Comparison of ENCODE assay signal across 8 mouse cellular contexts in genomic region chr19:32755104-32755791, GRCm38 (mm10). TPM values are rescaled to one million over a fixed set of nuclear protein-coding genes. Genes with fewer than 3 reads are reported as not detected.
DNase-seq lines count a peak whose midpoint lies in the region; ATAC-seq and TF ChIP-seq lines count a peak whose summit lies in the region.

No protein-coding gene starts in this region.

- H3K9ac ChIP-seq in lung, postnatal 0 days (replicated peaks; ENCODE audit: low read depth) = peak overlapping the region; percentile 68; the same call in 1 of the 2 replicates
- H3K9ac ChIP-seq in hindbrain, embryonic 15.5 days = peak overlapping the region; percentile 78
- peak overlapping the region; percentile 95 for H3K9ac ChIP-seq in midbrain, embryonic 16.5 days (ENCODE audit: low read depth, low read length)

- no peaks in the 10 kb centered on the region for H3K36me3 ChIP-seq in lung, postnatal 0 days (ENCODE audit: insufficient read depth, low read length)
- H3K36me3 ChIP-seq in hindbrain, embryonic 15.5 days = no peaks in the 10 kb centered on the region
- no peaks in the 10 kb centered on the region for H3K36me3 ChIP-seq in midbrain, embryonic 16.5 days (ENCODE audit: control insufficient read depth, insufficient read depth, low read length)

- no peak for TF ChIP-seq POLR2A in cortical plate, adult 2 months (IDR thresholded peaks at IDR 0.05; ENCODE audit: extremely low read depth, insufficient read depth, low read length)

- no peak for DNase-seq in lung, postnatal 0 days (ENCODE audit: low spot score)
- DNase-seq in lung, postnatal 25 days (ENCODE audit: low spot score) = no peak
- no peak for DNase-seq in natural killer cell, adult 2 months (ENCODE audit: low spot score in 2 of 2)
- DNase-seq in adrenal gland, postnatal 36 days = no peak
- no peak for DNase-seq in frontal cortex, postnatal 14 days (ENCODE audit: low spot score in 2 of 2)

- no peak for TF ChIP-seq EP300 in lung, postnatal 0 days (IDR thresholded peaks at IDR 0.05)

- ATAC-seq in lung, postnatal 0 days = no peak
- ATAC-seq in hindbrain, embryonic 15.5 days (ENCODE audit: low FRiP score, low read depth) = no peak
- ATAC-seq in midbrain, embryonic 16.5 days = no peak

- H3K4me1 ChIP-seq in lung, postnatal 0 days (ENCODE audit: insufficient read depth, low read depth, low read length) = peaks cover 7% of the 10 kb centered on the region; the same call in 1 of the 2 replicates
- no peaks in the 10 kb centered on the region for H3K4me1 ChIP-seq in cortical plate, adult 2 months (ENCODE audit: control insufficient read depth, insufficient read depth, low read length)
- H3K4me1 ChIP-seq in hindbrain, embryonic 15.5 days (replicated peaks) = peaks cover 17% of the 10 kb centered on the region
- H3K4me1 ChIP-seq in midbrain, embryonic 16.5 days (ENCODE audit: control insufficient read depth, insufficient read depth, low read length) = peaks cover 12% of the 10 kb centered on the region

- 10% methylated on average over 12 of the region's 12 CpGs for WGBS in lung, postnatal 0 days
- 4% methylated on average over 12 of the region's 12 CpGs for WGBS in hindbrain, embryonic 15.5 days
- 5% methylated on average over 12 of the region's 12 CpGs for WGBS in midbrain, embryonic 16.5 days

- H3K4me3 ChIP-seq in lung, postnatal 0 days (ENCODE audit: low read depth, low read length) = peak overlapping the region; percentile 99
- peak overlapping the region; percentile 86 for H3K4me3 ChIP-seq in cortical plate, adult 2 months (ENCODE audit: insufficient read depth, low read length)
- H3K4me3 ChIP-seq in hindbrain, embryonic 15.5 days = peak overlapping the region; percentile 100
- peak overlapping the region; percentile 69 for H3K4me3 ChIP-seq in midbrain, embryonic 16.5 days (ENCODE audit: low read depth, low read length)

- H3K27ac ChIP-seq in lung, postnatal 0 days (ENCODE audit: low read length) = peak overlapping the region; percentile 95
- no peak overlapping the region; the same call in 1 of the 2 replicates for H3K27ac ChIP-seq in cortical plate, adult 2 months (ENCODE audit: insufficient read depth, low read length)
- peak overlapping the region; percentile 100 for H3K27ac ChIP-seq in hindbrain, embryonic 15.5 days (replicated peaks)
- H3K27ac ChIP-seq in midbrain, embryonic 16.5 days (ENCODE audit: low read length) = peak overlapping the region; percentile 99

- TF ChIP-seq CTCF in lung, postnatal 0 days (IDR thresholded peaks at IDR 0.05) = no peak
- no peak for TF ChIP-seq CTCF in cortical plate, adult 2 months (IDR thresholded peaks at IDR 0.05; ENCODE audit: extremely low read depth, insufficient read depth, low read length)

- H3K27me3 ChIP-seq in lung, postnatal 0 days (replicated peaks; ENCODE audit: insufficient read depth, low read length) = no peaks in the 10 kb centered on the region
- H3K27me3 ChIP-seq in hindbrain, embryonic 15.5 days = no peaks in the 10 kb centered on the region
- H3K27me3 ChIP-seq in midbrain, embryonic 16.5 days (ENCODE audit: control insufficient read depth, insufficient read depth, low read depth, low read length) = no peaks in the 10 kb centered on the region

- H3K4me2 ChIP-seq in lung, postnatal 0 days (replicated peaks; ENCODE audit: low read depth, low read length) = peak overlapping the region; percentile 96
- H3K4me2 ChIP-seq in hindbrain, embryonic 15.5 days = peak overlapping the region; percentile 98
- H3K4me2 ChIP-seq in midbrain, embryonic 16.5 days (ENCODE audit: low read length) = peak overlapping the region; percentile 85

- no peaks in the 10 kb centered on the region for H3K9me3 ChIP-seq in lung, postnatal 0 days (ENCODE audit: low read length)
- no peaks in the 10 kb centered on the region for H3K9me3 ChIP-seq in hindbrain, embryonic 15.5 days
- H3K9me3 ChIP-seq in midbrain, embryonic 16.5 days (replicated peaks; ENCODE audit: control insufficient read depth, low read length, poor library complexity, severe bottlenecking) = no peaks in the 10 kb centered on the region

RNA-seq across cellular contexts. Expression of gene Pten, which starts 2.0 kb away (rescaled TPM):
- polyA plus RNA-seq in lung, postnatal 0 days (2015; fragmentation: Nextera tagmentation; extraction: Ambion mirVana) = 10.8 and 12.3 TPM in 2 replicates
- 60.7 and 62.2 TPM in 2 replicates for polyA plus RNA-seq in cortical plate, adult 2 months (2012; rRNA removed)
- polyA plus RNA-seq in hindbrain, embryonic 15.5 days (2015; fragmentation: Nextera tagmentation; extraction: Ambion mirVana) = 10.6 and 13.5 TPM in 2 replicates
- 12.0 TPM in 2 replicates for polyA plus RNA-seq in midbrain, embryonic 16.5 days (2015; fragmentation: Nextera tagmentation; extraction: Ambion mirVana)
- 10 to 100 TPM; 73.4 to 83.9 TPM for total RNA-seq in adrenal gland, postnatal 36 days (2021)

RNA-seq across cellular contexts. Expression of gene Atad1, which starts 15.7 kb away (rescaled TPM):
- 41.2 and 43.8 TPM in 2 replicates for polyA plus RNA-seq in lung, postnatal 0 days (2015; fragmentation: Nextera tagmentation; extraction: Ambion mirVana)
- 69.5 and 71.0 TPM in 2 replicates for polyA plus RNA-seq in cortical plate, adult 2 months (2012; rRNA removed)
- polyA plus RNA-seq in hindbrain, embryonic 15.5 days (2015; fragmentation: Nextera tagmentation; extraction: Ambion mirVana) = 109 and 112 TPM in 2 replicates
- 116 and 120 TPM in 2 replicates for polyA plus RNA-seq in midbrain, embryonic 16.5 days (2015; fragmentation: Nextera tagmentation; extraction: Ambion mirVana)
- 10 to 100 TPM; 66.0 to 88.3 TPM for total RNA-seq in adrenal gland, postnatal 36 days (2021)
